Mouse (Mus musculus): ENCODE data around the gene Zbtb7a. TPM values are rescaled to one million over a fixed set of nuclear protein-coding genes. Genes with fewer than 3 reads are reported as not detected.

Zbtb7a gene
- total and polyA plus RNA-seq, 3 experiments, result 7.1 to 75.7 (median 31.1) TPM

DNA sequence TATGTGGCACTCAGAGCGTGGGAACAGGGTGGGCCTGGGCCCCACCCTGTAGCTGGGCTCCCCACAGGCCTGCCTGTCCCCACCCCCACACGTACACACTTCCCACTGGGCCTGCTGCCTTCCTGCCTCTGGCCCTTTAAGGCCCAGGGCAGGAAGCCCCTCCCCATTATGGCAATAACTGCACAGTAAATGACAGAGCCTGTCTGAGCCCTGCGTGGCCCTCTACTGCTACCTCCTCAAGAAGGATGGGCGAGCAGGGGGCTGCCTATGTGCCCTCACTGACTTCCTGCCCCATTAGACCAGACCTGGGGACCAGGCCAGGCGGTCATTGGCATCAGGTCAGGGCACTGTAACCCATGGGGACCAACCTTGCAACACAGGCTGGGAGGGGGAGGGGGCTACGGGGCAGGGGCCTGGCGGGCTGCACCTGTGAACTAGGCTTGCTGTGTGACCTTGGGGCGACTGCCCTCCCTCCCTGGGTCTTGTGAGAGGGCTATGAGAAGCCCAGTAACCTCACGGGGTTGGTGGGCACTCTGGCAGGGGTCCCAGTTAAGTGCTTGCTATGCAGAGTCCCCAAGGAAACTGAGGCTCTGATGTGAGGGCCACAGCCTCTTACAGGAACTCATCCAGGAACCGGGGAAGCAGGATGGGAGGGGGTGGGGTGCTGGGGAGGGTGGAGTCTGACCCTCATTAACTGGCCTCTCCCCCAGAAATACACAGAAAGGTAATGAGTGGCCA is 5.9 kb downstream of the Zbtb7a start:
- Histone ChIP-seq H3K9me3 (replicated peaks) (peaks cover 11% of the 10 kb centered on the region), H3K36me3 (replicated peaks) (peaks cover 75% of the 10 kb centered on the region), H3K4me1 (ENCODE audit: insufficient read depth, low read depth, low read length) (peaks cover 75% of the 10 kb centered on the region), H3K4me3 (ENCODE audit: low read depth, low read length) (peak overlapping the region; percentile 79), H3K27me3 (ENCODE audit: insufficient read depth, low read length) (no peaks in the 10 kb centered on the region)
- TF ChIP-seq GATA1 (IDR thresholded peaks at IDR 0.05; ENCODE audit: borderline replicate concordance, low read length) (no peak), POLR2AphosphoS5 (IDR thresholded peaks at IDR 0.05; ENCODE audit: insufficient replicate concordance, low read depth, low read length) (no peak), GATA2 (IDR thresholded peaks at IDR 0.05; ENCODE audit: borderline replicate concordance, low read depth, low read length) (no peak), TAL1 (conservative IDR thresholded peaks at IDR 0.05; ENCODE audit: low read depth, low read length) (no peak), CTCF (IDR thresholded peaks at IDR 0.05; ENCODE audit: low read depth, low read length) (no peak)
- peak; percentile 37 for DNase-seq (ENCODE audit: low spot score)
- ATAC-seq (ENCODE audit: extremely low read depth, insufficient number of reproducible peaks, low FRiP score, poor library complexity, severe bottlenecking), result no peak

DNA sequence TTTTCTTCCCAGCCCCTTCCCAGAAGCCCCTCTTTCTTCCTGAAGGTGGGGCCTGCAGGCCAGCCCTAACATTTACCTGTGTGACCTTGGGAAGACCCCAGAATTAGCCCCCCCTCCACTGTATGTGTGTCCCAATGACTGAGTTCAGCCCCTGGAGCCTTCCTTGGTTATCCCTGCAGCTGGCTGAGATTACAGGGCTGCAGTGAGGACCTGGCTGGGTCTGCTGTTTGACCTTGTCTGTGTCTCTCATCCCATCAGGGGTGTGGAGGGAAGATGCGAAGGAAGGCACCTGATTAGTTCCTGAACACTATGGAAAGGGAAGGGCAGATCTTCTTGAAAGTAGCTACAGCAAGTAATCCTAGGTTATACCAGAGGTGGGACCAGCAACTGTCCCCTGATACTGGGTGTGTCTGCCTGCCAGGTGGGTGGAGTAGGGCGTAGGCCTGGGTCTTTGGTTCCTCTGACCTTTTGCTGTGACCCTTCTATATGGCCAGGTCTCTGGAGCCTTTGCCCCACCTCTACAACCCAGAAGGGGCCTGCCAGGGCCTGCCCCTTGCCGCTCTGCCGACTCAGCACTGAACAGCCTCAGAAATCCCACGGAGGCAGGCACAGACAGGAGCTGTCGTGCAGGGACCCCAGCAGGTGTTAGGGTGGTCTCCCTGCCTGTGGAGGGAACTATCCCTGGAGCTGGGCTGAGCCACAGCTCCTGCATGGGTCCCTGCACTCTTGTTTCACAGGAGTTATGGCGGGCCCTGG is 6.6 kb downstream of the Zbtb7a start:
- H3K27me3 ChIP-seq (ENCODE audit: insufficient read depth, low read length), result no peaks in the 10 kb centered on the region
- H3K36me3 ChIP-seq (replicated peaks), result peaks cover 82% of the 10 kb centered on the region
- peaks cover 82% of the 10 kb centered on the region for H3K4me1 ChIP-seq (ENCODE audit: insufficient read depth, low read depth, low read length)
- DNase-seq (ENCODE audit: low spot score) (no peak), ATAC-seq (ENCODE audit: extremely low read depth, insufficient number of reproducible peaks, low FRiP score, poor library complexity, severe bottlenecking) (no peak)
- H3K9me3 ChIP-seq (replicated peaks), result peaks cover 11% of the 10 kb centered on the region
- H3K4me3 ChIP-seq (ENCODE audit: low read depth, low read length), result peak overlapping the region; percentile 79; the same call in 1 of the 2 replicates
- no peak for TF ChIP-seq GATA1 (IDR thresholded peaks at IDR 0.05; ENCODE audit: borderline replicate concordance, low read length)
- TF ChIP-seq GATA2 (IDR thresholded peaks at IDR 0.05; ENCODE audit: borderline replicate concordance, low read depth, low read length), result no peak
- TF ChIP-seq POLR2AphosphoS5 (IDR thresholded peaks at IDR 0.05; ENCODE audit: insufficient replicate concordance, low read depth, low read length), result no peak
- no peak for TF ChIP-seq CTCF (IDR thresholded peaks at IDR 0.05; ENCODE audit: low read depth, low read length)

DNA sequence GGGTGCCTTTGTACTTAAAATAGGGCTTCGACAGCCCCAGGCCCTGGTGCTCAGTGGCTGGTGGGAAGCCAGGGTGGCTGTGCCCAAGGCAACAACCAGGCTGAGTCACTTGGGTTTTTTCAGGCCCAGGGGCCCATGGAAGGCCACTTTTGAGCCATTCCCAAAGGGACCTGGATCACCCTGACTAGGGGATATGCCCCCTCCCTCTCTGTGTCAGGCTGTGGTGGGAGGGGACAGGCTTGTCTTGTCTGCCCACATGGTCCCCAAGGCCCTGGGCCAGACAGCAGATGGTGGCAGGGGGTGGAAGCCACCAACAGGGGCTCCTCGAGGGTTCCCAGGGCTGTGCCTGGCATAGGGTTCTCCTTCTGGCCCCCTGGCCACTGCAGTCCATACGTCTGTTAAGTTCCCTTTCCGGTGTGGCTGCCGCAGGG is 7.5 kb downstream of the Zbtb7a start:
- ATAC-seq (ENCODE audit: extremely low read depth, insufficient number of reproducible peaks, low FRiP score, poor library complexity, severe bottlenecking) (no peak), DNase-seq (ENCODE audit: low spot score) (no peak)
- TF ChIP-seq GATA1 (IDR thresholded peaks at IDR 0.05; ENCODE audit: borderline replicate concordance, low read length) (no peak), TAL1 (conservative IDR thresholded peaks at IDR 0.05; ENCODE audit: low read depth, low read length) (no peak), CTCF (IDR thresholded peaks at IDR 0.05; ENCODE audit: low read depth, low read length) (no peak), GATA2 (IDR thresholded peaks at IDR 0.05; ENCODE audit: borderline replicate concordance, low read depth, low read length) (no peak)
- Histone ChIP-seq H3K4me1 (ENCODE audit: insufficient read depth, low read depth, low read length) (peaks cover 91% of the 10 kb centered on the region), H3K27me3 (ENCODE audit: insufficient read depth, low read length) (no peaks in the 10 kb centered on the region), H3K4me3 (ENCODE audit: low read depth, low read length) (peak overlapping the region; percentile 79; the same call in 1 of the 2 replicates), H3K9me3 (replicated peaks) (peaks cover 17% of the 10 kb centered on the region), H3K36me3 (replicated peaks) (peaks cover 92% of the 10 kb centered on the region)

DNA sequence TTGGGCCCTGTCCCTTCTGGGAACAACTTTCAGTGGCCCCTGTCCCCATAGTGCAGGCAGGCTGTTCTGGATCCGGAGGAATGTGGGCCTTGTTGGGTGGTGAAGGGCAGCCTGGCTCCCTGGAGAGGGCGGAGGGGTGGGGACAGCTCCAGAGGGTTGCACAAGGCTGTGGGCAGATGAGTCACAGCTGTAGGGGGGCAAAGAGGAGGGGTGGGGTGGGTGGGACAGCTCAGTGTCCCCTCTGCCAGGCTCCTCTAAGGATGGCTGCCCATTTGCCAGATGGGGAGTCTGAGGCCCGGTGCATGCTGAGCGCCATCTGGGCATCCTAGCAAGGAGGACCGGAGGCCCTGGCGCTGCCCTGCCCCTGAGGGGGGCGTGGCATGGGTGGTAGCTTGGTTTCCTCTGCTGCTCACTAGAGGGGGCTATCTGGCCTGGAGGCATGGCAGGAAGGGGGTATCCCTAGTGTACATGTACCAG is 8.2 kb downstream of the Zbtb7a start:
- ATAC-seq (ENCODE audit: extremely low read depth, insufficient number of reproducible peaks, low FRiP score, poor library complexity, severe bottlenecking) (no peak), DNase-seq (ENCODE audit: low spot score) (no peak)
- peak overlapping the region; percentile 27; the same call in 1 of the 2 replicates for H3K4me3 ChIP-seq (ENCODE audit: low read depth, low read length)
- H3K27me3 ChIP-seq (ENCODE audit: insufficient read depth, low read length), result no peaks in the 10 kb centered on the region
- TF ChIP-seq POLR2AphosphoS5 (IDR thresholded peaks at IDR 0.05; ENCODE audit: insufficient replicate concordance, low read depth, low read length), result no peak
- no peak for TF ChIP-seq GATA1 (IDR thresholded peaks at IDR 0.05; ENCODE audit: borderline replicate concordance, low read length)
- no peak for TF ChIP-seq CTCF (IDR thresholded peaks at IDR 0.05; ENCODE audit: low read depth, low read length)
- no peak for TF ChIP-seq TAL1 (conservative IDR thresholded peaks at IDR 0.05; ENCODE audit: low read depth, low read length)
- no peak for TF ChIP-seq GATA2 (IDR thresholded peaks at IDR 0.05; ENCODE audit: borderline replicate concordance, low read depth, low read length)
- H3K4me1 ChIP-seq (ENCODE audit: insufficient read depth, low read depth, low read length), result peaks cover 94% of the 10 kb centered on the region
- peaks cover 98% of the 10 kb centered on the region for H3K36me3 ChIP-seq (replicated peaks)
- H3K9me3 ChIP-seq (replicated peaks), result peaks cover 23% of the 10 kb centered on the region

DNA sequence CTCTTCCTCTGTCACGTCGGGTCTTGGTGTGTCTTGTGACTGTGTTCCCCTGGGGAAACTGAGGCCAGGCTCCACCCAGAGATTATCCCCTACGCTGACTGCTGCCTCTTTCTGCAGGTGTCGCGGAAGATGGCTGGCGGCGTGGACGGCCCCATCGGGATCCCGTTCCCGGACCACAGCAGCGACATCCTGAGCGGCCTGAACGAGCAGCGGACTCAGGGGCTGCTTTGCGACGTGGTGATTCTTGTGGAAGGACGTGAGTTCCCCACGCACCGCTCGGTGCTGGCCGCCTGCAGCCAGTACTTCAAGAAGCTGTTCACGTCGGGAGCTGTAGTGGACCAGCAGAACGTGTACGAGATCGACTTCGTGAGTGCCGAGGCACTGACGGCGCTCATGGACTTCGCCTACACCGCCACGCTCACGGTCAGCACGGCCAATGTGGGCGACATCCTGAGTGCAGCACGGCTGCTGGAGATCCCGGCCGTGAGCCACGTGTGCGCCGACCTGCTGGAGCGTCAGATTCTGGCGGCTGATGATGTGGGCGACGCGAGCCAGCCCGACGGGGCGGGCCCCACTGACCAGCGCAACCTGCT is 8.9 kb downstream of the Zbtb7a start:
- Histone ChIP-seq H3K9me3 (replicated peaks) (peaks cover 23% of the 10 kb centered on the region), H3K4me1 (ENCODE audit: insufficient read depth, low read depth, low read length) (peaks cover 93% of the 10 kb centered on the region), H3K36me3 (replicated peaks) (peaks cover 100% of the 10 kb centered on the region), H3K4me3 (ENCODE audit: low read depth, low read length) (peak overlapping the region; percentile 47; the same call in 1 of the 2 replicates), H3K27me3 (ENCODE audit: insufficient read depth, low read length) (no peaks in the 10 kb centered on the region)
- DNase-seq (ENCODE audit: low spot score) (no peak), ATAC-seq (ENCODE audit: extremely low read depth, insufficient number of reproducible peaks, low FRiP score, poor library complexity, severe bottlenecking) (no peak)
- TF ChIP-seq CTCF (IDR thresholded peaks at IDR 0.05; ENCODE audit: low read depth, low read length) (no peak), GATA1 (IDR thresholded peaks at IDR 0.05; ENCODE audit: borderline replicate concordance, low read length) (no peak), TAL1 (conservative IDR thresholded peaks at IDR 0.05; ENCODE audit: low read depth, low read length) (no peak), POLR2AphosphoS5 (IDR thresholded peaks at IDR 0.05; ENCODE audit: insufficient replicate concordance, low read depth, low read length) (no peak), GATA2 (IDR thresholded peaks at IDR 0.05; ENCODE audit: borderline replicate concordance, low read depth, low read length) (no peak)

DNA sequence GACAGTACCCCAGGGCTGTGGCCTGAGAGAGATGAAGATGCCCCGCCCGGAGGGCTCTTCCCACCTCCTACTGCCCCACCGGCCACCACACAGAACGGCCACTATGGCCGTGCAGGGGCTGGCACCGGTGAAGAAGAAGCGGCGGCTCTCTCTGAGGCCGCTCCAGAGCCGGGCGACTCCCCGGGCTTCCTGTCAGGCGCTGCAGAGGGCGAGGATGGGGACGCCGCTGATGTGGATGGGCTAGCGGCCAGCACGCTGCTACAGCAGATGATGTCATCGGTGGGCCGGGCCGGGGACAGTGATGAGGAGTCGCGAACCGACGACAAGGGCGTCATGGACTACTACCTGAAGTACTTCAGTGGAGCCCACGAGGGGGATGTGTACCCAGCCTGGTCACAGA is 9.6 kb downstream of the Zbtb7a start:
- Histone ChIP-seq H3K27me3 (ENCODE audit: insufficient read depth, low read length) (no peaks in the 10 kb centered on the region), H3K36me3 (replicated peaks) (peaks cover 100% of the 10 kb centered on the region), H3K4me3 (ENCODE audit: low read depth, low read length) (peak overlapping the region; percentile 56; the same call in 1 of the 2 replicates), H3K4me1 (ENCODE audit: insufficient read depth, low read depth, low read length) (peaks cover 87% of the 10 kb centered on the region), H3K9me3 (replicated peaks) (peaks cover 23% of the 10 kb centered on the region)
- no peak for DNase-seq (ENCODE audit: low spot score)
- no peak for ATAC-seq (ENCODE audit: extremely low read depth, insufficient number of reproducible peaks, low FRiP score, poor library complexity, severe bottlenecking)
- TF ChIP-seq CTCF (IDR thresholded peaks at IDR 0.05; ENCODE audit: low read depth, low read length), result no peak
- TF ChIP-seq GATA2 (IDR thresholded peaks at IDR 0.05; ENCODE audit: borderline replicate concordance, low read depth, low read length), result no peak
- no peak for TF ChIP-seq GATA1 (IDR thresholded peaks at IDR 0.05; ENCODE audit: borderline replicate concordance, low read length)
- no peak for TF ChIP-seq TAL1 (conservative IDR thresholded peaks at IDR 0.05; ENCODE audit: low read depth, low read length)
- TF ChIP-seq POLR2AphosphoS5 (IDR thresholded peaks at IDR 0.05; ENCODE audit: insufficient replicate concordance, low read depth, low read length), result no peak

Data from G1E (cell line).